Mouse (Mus musculus) mature B cell (primary cell): ENCODE measurements around the gene Slc44a2.

Experiments used
- in situ Hi-C: fragments of 300-500 bp; cut with MboI; formaldehyde crosslinking; loops from 2 replicates; pipeline ENCODE4 v1.14.3; 2019

Slc44a2 gene

GRCm38 (mm10) chr9:21370876-21371275 is 50.4 kb downstream of the Slc44a2 start:
- in situ Hi-C loops = loop anchor here (5.0 kb wide), 1 partner anchor 41 kb away; the partner anchor contains the start of gene Qtrt1

GRCm38 (mm10) chr9:21372508-21372907 is 52.0 kb downstream of the Slc44a2 start:
- in situ Hi-C loops = loop anchor here (5.0 kb wide), 1 partner anchor 40 kb away; the partner anchor contains the start of gene Qtrt1

DNA sequence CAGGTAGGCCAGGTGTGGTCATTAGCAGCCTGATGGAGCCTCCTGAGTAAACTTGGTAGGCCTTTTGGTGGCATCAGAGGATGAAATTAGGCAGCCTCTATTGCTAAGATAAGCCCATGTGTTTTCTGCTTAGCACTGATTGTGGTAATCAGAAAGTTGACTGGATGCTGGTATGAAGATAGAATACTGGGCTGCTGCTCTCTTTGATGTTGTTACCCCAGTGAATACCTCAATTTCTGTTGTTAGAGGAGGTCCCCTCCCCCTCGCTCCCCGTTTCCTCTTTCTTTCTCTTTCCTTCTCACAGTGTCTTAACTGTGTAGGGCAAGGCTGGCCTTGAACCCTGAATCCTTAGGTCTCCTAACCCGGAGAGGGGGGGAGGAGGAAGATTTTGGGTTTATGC is 58.7 kb downstream of the Slc44a2 start:
- in situ Hi-C loops = no loop called here

DNA sequence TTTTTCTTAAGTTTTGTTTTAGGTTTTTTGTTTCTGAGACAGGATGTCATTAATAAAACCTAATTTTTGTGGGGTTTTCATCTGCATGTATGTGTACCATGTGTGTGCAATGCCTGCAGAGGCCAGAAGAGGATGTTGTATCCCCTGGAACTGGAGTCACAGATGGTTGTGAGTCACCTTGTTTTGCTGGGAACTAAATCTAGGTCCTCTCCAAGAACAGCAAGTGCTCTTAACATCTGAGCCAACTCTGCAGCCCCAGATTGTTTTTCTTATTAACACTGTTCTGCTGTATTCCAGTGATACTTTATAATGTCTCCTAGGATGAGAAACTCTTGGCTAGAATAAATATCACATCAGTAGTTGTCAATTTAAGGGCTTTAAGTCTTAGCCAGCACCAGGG is 60.4 kb downstream of the Slc44a2 start:
- in situ Hi-C loops = no loop called here

DNA sequence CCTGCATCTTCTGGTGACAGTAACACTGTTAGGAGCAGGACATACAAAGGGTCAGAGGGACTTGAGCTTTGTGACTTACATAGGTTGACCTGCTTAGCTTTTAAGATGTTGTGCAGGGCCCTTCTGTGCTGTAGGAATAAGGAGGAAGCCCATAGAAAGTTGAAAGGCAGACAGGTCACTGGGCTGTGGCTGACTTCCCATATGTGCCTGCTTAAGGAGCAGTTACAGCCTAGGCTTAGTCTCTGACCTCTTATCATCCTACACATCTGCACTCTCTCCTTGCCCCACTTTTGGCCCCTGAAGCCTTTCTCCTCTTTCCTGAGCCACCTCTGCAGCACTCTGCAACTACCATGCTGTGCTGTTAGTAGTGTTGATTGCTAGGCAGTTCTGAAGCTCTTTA is 63.5 kb downstream of the Slc44a2 start:
- in situ Hi-C loops = no loop called here

DNA sequence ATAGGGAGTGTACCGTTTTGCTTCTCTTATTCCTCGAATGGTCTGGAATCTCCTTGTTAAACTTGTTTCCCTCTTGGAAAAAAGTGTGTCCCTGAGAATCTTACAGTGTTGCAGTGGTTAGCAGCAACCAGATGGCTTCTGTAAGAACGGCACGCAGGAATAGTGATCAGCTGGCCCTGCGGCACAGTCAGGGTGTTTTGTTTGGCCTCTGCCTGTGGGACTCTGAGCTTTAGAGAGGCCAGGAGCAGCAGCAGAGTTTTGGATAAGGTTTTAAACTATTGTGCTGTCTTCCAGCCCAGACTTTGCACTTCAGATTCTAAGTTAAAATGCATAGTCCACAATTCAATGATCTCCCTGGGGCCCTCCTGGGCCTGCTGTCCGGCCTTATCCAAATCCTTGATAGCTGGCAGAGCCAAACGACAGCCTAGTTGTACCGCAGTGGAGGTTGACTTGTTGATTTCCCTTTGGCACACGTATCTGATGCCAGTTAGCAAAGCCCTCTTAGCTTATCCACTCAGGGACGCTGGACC is 72.2 kb downstream of the Slc44a2 start:
- in situ Hi-C loops = no loop called here

- in situ Hi-C loops = no loop called here
Measured at GRCm38 (mm10) chr9:21395692-21396091, 75.2 kb downstream of the Slc44a2 start.

GRCm38 (mm10) chr9:21397170-21397569 is 76.7 kb downstream of the Slc44a2 start:
- in situ Hi-C loops = no loop called here

DNA sequence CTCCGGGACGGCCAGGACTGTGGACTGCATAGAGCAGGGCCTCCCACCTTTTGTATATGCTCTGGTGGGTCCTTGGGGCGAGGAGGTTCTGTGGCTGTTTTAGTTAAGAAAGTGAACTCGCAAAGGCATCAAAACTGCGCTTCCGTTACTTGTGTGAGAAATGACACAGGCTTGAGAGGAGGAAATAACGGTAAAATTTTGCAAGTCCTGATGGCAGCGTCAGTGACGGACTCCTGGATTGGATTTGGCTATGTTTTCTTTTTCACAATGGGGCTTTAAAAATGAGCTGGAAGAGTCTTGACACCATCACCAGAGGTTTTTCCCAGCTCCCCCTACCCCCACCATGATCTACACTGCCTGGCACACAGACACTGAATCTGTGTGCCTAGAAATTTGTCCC is 80.5 kb downstream of the Slc44a2 start:
- in situ Hi-C loops = no loop called here

- in situ Hi-C loops = no loop called here
Measured at GRCm38 (mm10) chr9:21402764-21403253, 82.3 kb downstream of the Slc44a2 start.

- in situ Hi-C loops = no loop called here
Measured at GRCm38 (mm10) chr9:21403745-21404144, 83.2 kb downstream of the Slc44a2 start.
